Mouse (Mus musculus): ENCODE data around the gene Cux1. TPM values are rescaled to one million over a fixed set of nuclear protein-coding genes. Genes with fewer than 3 reads are reported as not detected.
A peak's percentile ranks its signal among the peaks of the same experiment; 100 is the strongest.

Gene Cux1
- polyA plus RNA-seq, 1 experiment from 2014 or later: 130 TPM

- no peaks in the 10 kb centered on the region for H3K27me3 ChIP-seq (ENCODE audit: control insufficient read depth, insufficient read depth, low read length)
- peaks cover 2% of the 10 kb centered on the region; the same call in 1 of the 2 replicates for H3K4me1 ChIP-seq (ENCODE audit: control insufficient read depth, insufficient read depth, low read length)
- no peak overlapping the region for H3K9ac ChIP-seq (ENCODE audit: low read length)
- no peak overlapping the region for H3K27ac ChIP-seq (ENCODE audit: low read depth, low read length)
- 74% methylated on average over 6 of the region's 6 CpGs for whole genome bisulfite sequencing
- no peak overlapping the region for H3K4me3 ChIP-seq (ENCODE audit: low read depth, low read length)
- DNase-seq (ENCODE audit: low spot score, missing footprints) (no peak), ATAC-seq (ENCODE audit: low FRiP score) (no peak)
- no peaks in the 10 kb centered on the region for H3K36me3 ChIP-seq (ENCODE audit: control insufficient read depth, insufficient read depth, low read length)
- H3K4me2 ChIP-seq: no peak overlapping the region
- H3K9me3 ChIP-seq (ENCODE audit: control insufficient read depth, low read length): no peaks in the 10 kb centered on the region
Measured at GRCm38 (mm10) chr5:136551571-136551970, 15.7 kb downstream of the Cux1 start.

DNA sequence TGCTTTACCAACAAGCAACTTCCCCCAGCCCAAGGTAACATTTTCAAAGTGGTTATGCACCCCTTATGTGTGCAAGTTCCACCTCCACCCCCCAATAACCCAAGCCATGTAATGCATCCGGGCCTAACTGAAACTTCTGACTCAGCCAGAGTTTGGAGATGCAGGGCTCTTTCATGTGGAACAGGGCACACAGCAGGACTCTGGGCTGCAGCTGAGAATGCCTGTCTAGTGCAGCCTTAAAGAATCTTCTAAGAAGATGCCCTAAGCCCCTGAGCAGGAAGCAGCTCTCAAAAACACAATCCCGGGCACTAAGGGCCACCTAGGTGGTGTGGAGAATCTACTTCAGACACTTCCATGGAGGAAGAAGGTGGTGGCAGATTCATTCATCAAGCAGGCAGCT lies 16.6 kb downstream of the Cux1 start:
- Histone ChIP-seq H3K9ac (ENCODE audit: low read length) (no peak overlapping the region), H3K4me1 (ENCODE audit: control insufficient read depth, insufficient read depth, low read length) (peaks cover 2% of the 10 kb centered on the region; the same call in 1 of the 2 replicates), H3K27me3 (ENCODE audit: control insufficient read depth, insufficient read depth, low read length) (no peaks in the 10 kb centered on the region), H3K4me3 (ENCODE audit: low read depth, low read length) (no peak overlapping the region), H3K9me3 (ENCODE audit: control insufficient read depth, low read length) (no peaks in the 10 kb centered on the region), H3K36me3 (ENCODE audit: control insufficient read depth, insufficient read depth, low read length) (no peaks in the 10 kb centered on the region), H3K4me2 (no peak overlapping the region), H3K27ac (ENCODE audit: low read depth, low read length) (no peak overlapping the region)
- DNase-seq (ENCODE audit: low spot score, missing footprints): peak; percentile 64
- ATAC-seq (ENCODE audit: low FRiP score): no peak
- WGBS: 15% methylated on average over 2 of the region's 2 CpGs

DNA sequence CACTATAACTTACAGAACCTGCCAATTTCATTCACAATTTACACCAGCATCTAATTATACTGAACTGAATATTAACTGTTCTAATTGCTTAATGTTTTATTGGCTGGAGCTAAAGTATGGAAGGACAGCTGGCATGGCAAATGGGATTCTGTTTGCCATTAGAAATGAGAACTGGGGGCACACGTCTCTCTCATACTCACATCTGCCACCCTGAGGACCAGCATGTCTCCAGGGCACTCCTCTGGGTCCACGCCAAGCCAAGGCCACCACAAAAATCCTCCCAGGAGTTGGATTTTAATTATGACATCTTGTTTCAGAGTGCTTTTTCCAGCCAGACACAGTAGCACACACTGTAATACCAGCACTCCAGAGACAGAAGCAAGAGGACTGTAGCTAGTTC lies 18.5 kb downstream of the Cux1 start:
- ATAC-seq (ENCODE audit: low FRiP score) (no peak), DNase-seq (ENCODE audit: low spot score, missing footprints) (peak; percentile 73)
- H3K36me3 ChIP-seq (ENCODE audit: control insufficient read depth, insufficient read depth, low read length): no peaks in the 10 kb centered on the region
- no peak overlapping the region for H3K9ac ChIP-seq (ENCODE audit: low read length)
- H3K4me3 ChIP-seq (ENCODE audit: low read depth, low read length): no peak overlapping the region
- no peaks in the 10 kb centered on the region for H3K9me3 ChIP-seq (ENCODE audit: control insufficient read depth, low read length)
- H3K4me2 ChIP-seq: no peak overlapping the region
- no peaks in the 10 kb centered on the region for H3K27me3 ChIP-seq (ENCODE audit: control insufficient read depth, insufficient read depth, low read length)
- H3K27ac ChIP-seq (ENCODE audit: low read depth, low read length): no peak overlapping the region
- peaks cover 2% of the 10 kb centered on the region; the same call in 1 of the 2 replicates for H3K4me1 ChIP-seq (ENCODE audit: control insufficient read depth, insufficient read depth, low read length)
- WGBS: 84% methylated on average over 2 of the region's 2 CpGs

DNA sequence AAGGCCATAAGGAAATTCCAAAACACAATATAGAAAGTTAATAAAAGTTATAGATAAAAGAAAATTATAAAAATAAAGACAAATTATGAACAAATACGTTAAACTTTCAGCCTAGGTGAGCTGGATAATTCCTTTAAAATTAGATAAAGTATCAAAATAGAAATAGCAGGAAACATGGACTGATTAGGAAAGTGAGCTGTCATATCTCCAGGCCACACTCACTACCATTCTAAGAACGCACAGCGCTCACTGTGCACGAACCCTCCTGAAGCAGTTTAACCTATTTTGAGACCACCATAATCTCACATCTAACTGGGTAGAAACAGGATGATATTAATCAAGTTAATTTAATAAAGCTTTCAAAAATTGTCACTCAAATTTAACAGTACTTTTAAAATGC lies 22.2 kb downstream of the Cux1 start:
- ATAC-seq (ENCODE audit: low FRiP score) (no peak), DNase-seq (ENCODE audit: low spot score, missing footprints) (no peak)
- no peak overlapping the region for H3K27ac ChIP-seq (ENCODE audit: low read depth, low read length)
- H3K27me3 ChIP-seq (ENCODE audit: control insufficient read depth, insufficient read depth, low read length): no peaks in the 10 kb centered on the region
- H3K9ac ChIP-seq (ENCODE audit: low read length): no peak overlapping the region
- H3K4me3 ChIP-seq (ENCODE audit: low read depth, low read length): no peak overlapping the region
- no peaks in the 10 kb centered on the region for H3K9me3 ChIP-seq (ENCODE audit: control insufficient read depth, low read length)
- no peaks in the 10 kb centered on the region for H3K36me3 ChIP-seq (ENCODE audit: control insufficient read depth, insufficient read depth, low read length)
- no peak overlapping the region for H3K4me2 ChIP-seq
- 94% methylated on average over 4 of the region's 4 CpGs for WGBS
- H3K4me1 ChIP-seq (ENCODE audit: control insufficient read depth, insufficient read depth, low read length): no peaks in the 10 kb centered on the region

GRCm38 (mm10) chr5:136543171-136543570 lies 24.1 kb downstream of the Cux1 start:
- peak; percentile 49 for DNase-seq (ENCODE audit: low spot score, missing footprints)

DNA sequence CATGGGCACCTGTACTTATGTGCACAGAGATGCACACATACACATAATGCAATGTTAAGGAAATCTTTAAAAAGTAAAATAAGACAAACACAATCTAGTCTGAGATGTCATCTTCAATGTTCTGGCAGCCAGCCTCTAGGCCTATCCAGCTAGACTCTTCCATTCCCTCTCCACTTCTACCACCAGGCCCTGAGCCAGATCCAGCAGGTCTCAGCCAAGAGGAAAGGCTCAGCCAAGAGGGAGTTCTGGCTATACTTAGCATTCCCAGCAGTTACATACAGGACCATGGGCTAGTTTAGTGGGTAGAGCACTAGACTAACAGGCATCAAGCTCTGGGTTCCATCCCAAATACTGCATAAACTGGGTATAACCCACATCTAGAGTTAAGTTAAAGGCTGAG lies 26.3 kb downstream of the Cux1 start:
- no peaks in the 10 kb centered on the region; the same call in 1 of the 2 replicates for H3K4me1 ChIP-seq (ENCODE audit: control insufficient read depth, insufficient read depth, low read length)
- H3K27ac ChIP-seq (ENCODE audit: low read depth, low read length): no peak overlapping the region
- H3K27me3 ChIP-seq (ENCODE audit: control insufficient read depth, insufficient read depth, low read length): no peaks in the 10 kb centered on the region
- no peaks in the 10 kb centered on the region for H3K36me3 ChIP-seq (ENCODE audit: control insufficient read depth, insufficient read depth, low read length)
- H3K9me3 ChIP-seq (ENCODE audit: control insufficient read depth, low read length): no peaks in the 10 kb centered on the region
- ATAC-seq (ENCODE audit: low FRiP score) (no peak), DNase-seq (ENCODE audit: low spot score, missing footprints) (no peak)
- no peak overlapping the region for H3K4me3 ChIP-seq (ENCODE audit: low read depth, low read length)
- H3K9ac ChIP-seq (ENCODE audit: low read length): no peak overlapping the region
- no peak overlapping the region for H3K4me2 ChIP-seq

More at GRCm38 (mm10) chr5:136543171-136543570, 24.1 kb downstream of the Cux1 start:
- no peak overlapping the region for H3K4me3 ChIP-seq (ENCODE audit: low read depth, low read length)
- no peaks in the 10 kb centered on the region; the same call in 1 of the 2 replicates for H3K4me1 ChIP-seq (ENCODE audit: control insufficient read depth, insufficient read depth, low read length)
- no peak for ATAC-seq (ENCODE audit: low FRiP score)
- H3K27me3 ChIP-seq (ENCODE audit: control insufficient read depth, insufficient read depth, low read length): no peaks in the 10 kb centered on the region
- H3K9me3 ChIP-seq (ENCODE audit: control insufficient read depth, low read length): no peaks in the 10 kb centered on the region
- no peak overlapping the region for H3K9ac ChIP-seq (ENCODE audit: low read length)
- no peak overlapping the region for H3K4me2 ChIP-seq
- H3K36me3 ChIP-seq (ENCODE audit: control insufficient read depth, insufficient read depth, low read length): no peaks in the 10 kb centered on the region
- H3K27ac ChIP-seq (ENCODE audit: low read depth, low read length): no peak overlapping the region

DNA sequence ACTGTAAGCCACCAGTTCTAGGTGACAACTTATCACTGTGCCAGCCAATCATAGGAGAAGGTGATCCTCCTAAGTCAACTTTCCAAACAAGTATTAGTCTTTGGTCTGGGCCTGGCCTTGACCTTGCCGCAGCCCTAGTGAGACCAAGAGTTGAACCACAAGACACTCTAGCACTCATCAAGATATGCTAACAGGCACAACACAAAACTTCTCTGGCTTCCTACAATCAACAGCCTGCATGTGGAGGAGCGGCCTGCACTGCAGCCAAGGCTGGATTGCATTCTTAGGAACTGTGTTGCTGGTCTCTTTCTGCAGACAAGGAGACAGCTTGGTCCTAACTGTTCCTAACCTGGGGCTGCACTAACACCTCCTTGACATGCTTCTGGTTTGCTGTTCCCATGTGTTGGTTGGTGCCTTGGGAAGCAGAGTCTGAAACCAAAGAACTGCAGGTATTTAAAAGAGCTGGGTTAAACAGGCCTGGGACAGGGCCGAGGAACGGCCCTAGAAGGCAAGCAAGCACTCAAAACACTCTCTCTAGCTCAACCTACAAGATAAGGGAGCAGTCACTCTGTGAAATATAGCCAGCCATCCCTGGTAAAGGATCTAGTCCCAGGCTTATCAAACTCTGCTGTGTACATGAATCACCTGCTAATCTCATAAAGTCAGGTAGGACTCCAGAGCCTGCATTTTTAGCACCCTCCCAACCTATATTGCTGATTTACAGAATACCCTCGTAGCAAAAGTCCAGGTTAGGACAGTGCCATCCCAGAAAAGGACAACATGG lies 27.0 kb downstream of the Cux1 start:
- Histone ChIP-seq H3K27me3 (ENCODE audit: control insufficient read depth, insufficient read depth, low read length) (no peaks in the 10 kb centered on the region), H3K4me2 (no peak overlapping the region), H3K4me3 (ENCODE audit: low read depth, low read length) (no peak overlapping the region), H3K4me1 (ENCODE audit: control insufficient read depth, insufficient read depth, low read length) (no peaks in the 10 kb centered on the region; the same call in 1 of the 2 replicates), H3K27ac (ENCODE audit: low read depth, low read length) (no peak overlapping the region), H3K36me3 (ENCODE audit: control insufficient read depth, insufficient read depth, low read length) (no peaks in the 10 kb centered on the region), H3K9me3 (ENCODE audit: control insufficient read depth, low read length) (no peaks in the 10 kb centered on the region), H3K9ac (ENCODE audit: low read length) (no peak overlapping the region)
- 95% methylated on average over 5 of the region's 5 CpGs for WGBS
- ATAC-seq (ENCODE audit: low FRiP score): no peak
- DNase-seq (ENCODE audit: low spot score, missing footprints): peak; percentile 31

DNA sequence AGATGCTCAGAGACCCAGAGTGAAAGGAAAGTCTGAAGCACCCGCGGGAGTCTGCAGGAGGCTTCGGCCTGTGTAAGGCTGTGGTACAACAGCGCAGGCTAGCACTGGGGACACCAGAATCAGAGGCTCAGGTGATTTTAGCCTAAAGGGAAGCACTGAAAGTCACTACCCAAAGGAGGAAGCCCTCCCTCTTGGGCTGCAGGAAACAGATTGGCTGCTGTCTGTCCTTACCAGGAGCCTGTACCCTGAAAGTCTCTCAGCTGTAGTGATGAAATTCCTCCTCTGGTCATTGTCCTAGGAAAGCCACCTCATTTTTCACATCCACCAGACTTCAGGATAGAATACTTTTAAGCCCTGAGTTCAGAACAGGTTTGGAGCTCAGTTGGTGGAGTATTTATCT lies 30.5 kb downstream of the Cux1 start:
- WGBS: 79% methylated on average over 4 of the region's 4 CpGs
- Histone ChIP-seq H3K4me2 (no peak overlapping the region), H3K9me3 (ENCODE audit: control insufficient read depth, low read length) (no peaks in the 10 kb centered on the region), H3K9ac (ENCODE audit: low read length) (no peak overlapping the region), H3K4me3 (ENCODE audit: low read depth, low read length) (no peak overlapping the region), H3K4me1 (ENCODE audit: control insufficient read depth, insufficient read depth, low read length) (no peaks in the 10 kb centered on the region; the same call in 1 of the 2 replicates), H3K27me3 (ENCODE audit: control insufficient read depth, insufficient read depth, low read length) (no peaks in the 10 kb centered on the region), H3K36me3 (ENCODE audit: control insufficient read depth, insufficient read depth, low read length) (no peaks in the 10 kb centered on the region), H3K27ac (ENCODE audit: low read depth, low read length) (no peak overlapping the region)
- ATAC-seq (ENCODE audit: low FRiP score): no peak
- peak; percentile 79 for DNase-seq (ENCODE audit: low spot score, missing footprints)

- H3K4me3 ChIP-seq (ENCODE audit: low read depth, low read length): no peak overlapping the region
- no peak overlapping the region for H3K9ac ChIP-seq (ENCODE audit: low read length)
- no peak overlapping the region for H3K4me2 ChIP-seq
- H3K27ac ChIP-seq (ENCODE audit: low read depth, low read length): no peak overlapping the region
- H3K36me3 ChIP-seq (ENCODE audit: control insufficient read depth, insufficient read depth, low read length): no peaks in the 10 kb centered on the region
- no peaks in the 10 kb centered on the region; the same call in 1 of the 2 replicates for H3K4me1 ChIP-seq (ENCODE audit: control insufficient read depth, insufficient read depth, low read length)
- no peak for ATAC-seq (ENCODE audit: low FRiP score)
- H3K9me3 ChIP-seq (ENCODE audit: control insufficient read depth, low read length): no peaks in the 10 kb centered on the region
- H3K27me3 ChIP-seq (ENCODE audit: control insufficient read depth, insufficient read depth, low read length): no peaks in the 10 kb centered on the region
- WGBS: 83% methylated on average over 5 of the region's 5 CpGs
- DNase-seq (ENCODE audit: low spot score, missing footprints): peak; percentile 67
Measured at GRCm38 (mm10) chr5:136535976-136536725, 31.1 kb downstream of the Cux1 start.

Measured in midbrain, embryonic 11.5 days (tissue).